Mouse (Mus musculus) common myeloid progenitor, adult 5-6 weeks (primary cell): ENCODE results near the gene Ccdc152. TPM values are rescaled to one million over a fixed set of nuclear protein-coding genes. Genes with fewer than 3 reads are reported as not detected.

Experiments used
- ATAC-seq: replicated peaks from 2 replicates; pipeline ENCODE4 v1.8.0; 2016; ENCODE audit warnings: low read depth, mild to moderate bottlenecking, moderate TSS enrichment, inconsistent platforms; ENCODE audit not compliant: poor library complexity, severe bottlenecking
- total RNA-seq: library from RNA; stranded (forward); fragments of 200-1000, 187-1606 nt; gene quantifications from 2 replicates; pipeline ENCODE4 v1.2.3, GENCODE M21; 2017

Gene Ccdc152
- total RNA-seq, 1 experiment from 2014 or later: 0.91 TPM

- no peak for ATAC-seq
Observed at GRCm38 (mm10) chr15:3232168-3232835, 71.0 kb downstream of the Ccdc152 start.

- no peak for ATAC-seq
Observed at GRCm38 (mm10) chr15:3231004-3231403, 72.3 kb downstream of the Ccdc152 start.

Other genes with a start within 250 kb of the Ccdc152 start
- 103 and 104 TPM in 2 replicates for gene Selenop, start 35.0 kb downstream of the Ccdc152 start, total RNA-seq